Mouse (Mus musculus) testis, postnatal 14 days (tissue): Measurements from ENCODE around the gene Atp6v1g3.

ENCODE experiments used
- DNase-seq: peaks from one replicate; pipeline ENCODE4 v3.0.0; 2021; ENCODE audit warnings: low spot score

The Atp6v1g3 gene

GRCm38 (mm10) chr1:138273438-138273837, at the start of gene Atp6v1g3:
TSS of gene Atp6v1g3 (plus strand) at chr1:138273738.
- DNase-seq, result no peak

GRCm38 (mm10) chr1:138233051-138233450, 40.5 kb upstream of the Atp6v1g3 start:
- no peak for DNase-seq

- DNase-seq, result no peak
Measured at GRCm38 (mm10) chr1:138237252-138237651, 36.3 kb upstream of the Atp6v1g3 start.

- DNase-seq, result no peak
Measured at GRCm38 (mm10) chr1:138243947-138244346, 29.6 kb upstream of the Atp6v1g3 start.

GRCm38 (mm10) chr1:138244485-138244884, 29.1 kb upstream of the Atp6v1g3 start:
- DNase-seq, result no peak

- no peak for DNase-seq
Measured at GRCm38 (mm10) chr1:138245103-138245502, 28.4 kb upstream of the Atp6v1g3 start.

- DNase-seq, result no peak
Measured at GRCm38 (mm10) chr1:138245533-138245932, 28.0 kb upstream of the Atp6v1g3 start.

- DNase-seq, result no peak
Measured at GRCm38 (mm10) chr1:138246438-138247164, 26.9 kb upstream of the Atp6v1g3 start.

- DNase-seq, result no peak
Measured at GRCm38 (mm10) chr1:138247699-138248483, 25.6 kb upstream of the Atp6v1g3 start.

- DNase-seq, result no peak
Measured at GRCm38 (mm10) chr1:138248770-138249169, 24.8 kb upstream of the Atp6v1g3 start.

- DNase-seq, result no peak
Measured at GRCm38 (mm10) chr1:138250951-138251350, 22.6 kb upstream of the Atp6v1g3 start.

- no peak for DNase-seq
Measured at GRCm38 (mm10) chr1:138256172-138256789, 17.3 kb upstream of the Atp6v1g3 start.

GRCm38 (mm10) chr1:138258758-138259157, 14.8 kb upstream of the Atp6v1g3 start:
- no peak for DNase-seq

- DNase-seq, result no peak
Measured at GRCm38 (mm10) chr1:138261520-138261919, 12.0 kb upstream of the Atp6v1g3 start.

GRCm38 (mm10) chr1:138262408-138262807, 11.1 kb upstream of the Atp6v1g3 start:
- DNase-seq, result no peak

GRCm38 (mm10) chr1:138267465-138268055, 6.0 kb upstream of the Atp6v1g3 start:
- DNase-seq, result no peak

GRCm38 (mm10) chr1:138274930-138275329, 1.4 kb downstream of the Atp6v1g3 start:
- no peak for DNase-seq

- DNase-seq, result no peak
Measured at GRCm38 (mm10) chr1:138275859-138276258, 2.3 kb downstream of the Atp6v1g3 start.

GRCm38 (mm10) chr1:138281139-138281538, 7.6 kb downstream of the Atp6v1g3 start:
- no peak for DNase-seq

- DNase-seq, result no peak
Measured at GRCm38 (mm10) chr1:138282413-138283141, 9.0 kb downstream of the Atp6v1g3 start.

GRCm38 (mm10) chr1:138287665-138288064, 14.1 kb downstream of the Atp6v1g3 start:
- no peak for DNase-seq

- no peak for DNase-seq
Measured at GRCm38 (mm10) chr1:138288721-138289120, 15.2 kb downstream of the Atp6v1g3 start.
